Mouse (Mus musculus) layer of hippocampus, adult 6 months (tissue): Measurements from ENCODE around the gene Apoa5. TPM values are rescaled to one million over a fixed set of nuclear protein-coding genes. Genes with fewer than 3 reads are reported as not detected.

Source experiments
- long read RNA-seq, 2 experiments: library from polyadenylated mRNA; unstranded; transcript quantifications; one replicate each; pipeline ENCODE4 v2.0.0; 2019 to 2020
- polyA plus RNA-seq: library from polyadenylated mRNA; unstranded; fragments of <200 nt; fragmentation: Nextera tagmentation; gene quantifications from 2 replicates; pipeline ENCODE4 v1.2.3, GENCODE M21; 2021

Gene Apoa5
- not detected in 2 replicates for polyA plus RNA-seq
- long read RNA-seq, experiment 1, result 0 reads
- long read RNA-seq, experiment 2, result 0 reads

GRCm38 (mm10) chr9:46268343-46268873 lies at the start of gene Apoa5:
Gene Apoa5, plus strand, starts transcription at chr9:46268633.

GRCm38 (mm10) chr9:46228491-46228890 lies 39.9 kb upstream of the Apoa5 start, which contains the start of gene Apoa1:
Gene Apoa1, plus strand, starts transcription at chr9:46228580.

GRCm38 (mm10) chr9:46235596-46235648 lies 33.0 kb upstream of the Apoa5 start, which contains the start of gene Apoc3:
Gene Apoc3, minus strand, starts transcription at chr9:46235636.

GRCm38 (mm10) chr9:46240526-46241153 lies 27.8 kb upstream of the Apoa5 start, which contains the start of gene Apoa4:
Gene Apoa4, plus strand, starts transcription at chr9:46240696.

GRCm38 (mm10) chr9:46272677-46273454 lies 4.4 kb downstream of the Apoa5 start, which contains the start of gene Zpr1:
Gene Zpr1, plus strand, starts transcription at chr9:46273064.

GRCm38 (mm10) chr9:46282631-46283436 lies 14.4 kb downstream of the Apoa5 start, which contains the start of gene Bud13:
Gene Bud13, plus strand, starts transcription at chr9:46283008.

GRCm38 (mm10) chr9:46319886-46320285 lies 51.5 kb downstream of the Apoa5 start, which contains the start of gene 4931429L15Rik:
Gene 4931429L15Rik, minus strand, starts transcription at chr9:46319986.

Other genes with a start within 250 kb of the Apoa5 start
- 1.4 and 1.6 TPM in 2 replicates for gene Apoa1, start 40.1 kb upstream of the Apoa5 start, polyA plus RNA-seq
- gene Apoc3, start 33.0 kb upstream of the Apoa5 start, polyA plus RNA-seq, result 2.2 and 2.8 TPM in 2 replicates
- gene Apoa4, start 27.9 kb upstream of the Apoa5 start, polyA plus RNA-seq, result not detected in 2 replicates
- 33.6 and 39.5 TPM in 2 replicates for gene Zpr1, start 4.4 kb downstream of the Apoa5 start, polyA plus RNA-seq
- gene Bud13, start 14.4 kb downstream of the Apoa5 start, polyA plus RNA-seq, result 7.4 and 9.3 TPM in 2 replicates
- gene 4931429L15Rik, start 51.4 kb downstream of the Apoa5 start, polyA plus RNA-seq, result 0.06 and 0.09 TPM in 2 replicates